Mouse (Mus musculus): ENCODE results near the gene Man1a. TPM values are rescaled to one million over a fixed set of nuclear protein-coding genes. Genes with fewer than 3 reads are reported as not detected.

Gene Man1a
- polyA plus RNA-seq, 1 experiment from 2014 or later: 13.2 TPM

GRCm38 (mm10) chr10:53874191-53874590, 202.2 kb downstream of the Man1a start:
- Histone ChIP-seq H3K27ac (ENCODE audit: low read depth) (no peak overlapping the region), H3K9me3 (ENCODE audit: low read length) (no peaks in the 10 kb centered on the region), H3K4me1 (ENCODE audit: insufficient read depth) (no peaks in the 10 kb centered on the region), H3K4me2 (ENCODE audit: low read depth, low read length) (no peak overlapping the region), H3K4me3 (ENCODE audit: low read depth, low read length) (no peak overlapping the region), H3K9ac (replicated peaks) (no peak overlapping the region), H3K27me3 (ENCODE audit: insufficient read depth, low read length) (no peaks in the 10 kb centered on the region), H3K36me3 (replicated peaks; ENCODE audit: insufficient read depth, low read length) (no peaks in the 10 kb centered on the region)
- TF ChIP-seq EP300 (IDR thresholded peaks at IDR 0.05; ENCODE audit: low read depth) (no peak), CTCF (IDR thresholded peaks at IDR 0.05; ENCODE audit: low read depth) (no peak)
- DNase-seq (no peak), ATAC-seq (no peak)
- WGBS (ENCODE audit: insufficient replicate concordance): 62% methylated on average over 3 of the region's 3 CpGs

- Histone ChIP-seq H3K27ac (ENCODE audit: low read depth) (no peak overlapping the region), H3K9me3 (ENCODE audit: low read length) (no peaks in the 10 kb centered on the region), H3K9ac (replicated peaks) (no peak overlapping the region), H3K4me1 (ENCODE audit: insufficient read depth) (no peaks in the 10 kb centered on the region; the same call in 1 of the 2 replicates), H3K36me3 (replicated peaks; ENCODE audit: insufficient read depth, low read length) (no peaks in the 10 kb centered on the region), H3K4me2 (ENCODE audit: low read depth, low read length) (no peak overlapping the region; the same call in 1 of the 2 replicates), H3K4me3 (ENCODE audit: low read depth, low read length) (no peak overlapping the region), H3K27me3 (ENCODE audit: insufficient read depth, low read length) (no peaks in the 10 kb centered on the region)
- WGBS (ENCODE audit: insufficient replicate concordance): 37% methylated on average over 7 of the region's 7 CpGs
- peak; percentile 77 for TF ChIP-seq CTCF (IDR thresholded peaks at IDR 0.05; ENCODE audit: low read depth)
- TF ChIP-seq EP300 (IDR thresholded peaks at IDR 0.05; ENCODE audit: low read depth): no peak
- peak; percentile 57 for ATAC-seq
- peak; percentile 56 for DNase-seq
Observed at GRCm38 (mm10) chr10:53863486-53864357, 212.7 kb downstream of the Man1a start.

- TF ChIP-seq CTCF (IDR thresholded peaks at IDR 0.05; ENCODE audit: low read depth): no peak
- no peak for TF ChIP-seq EP300 (IDR thresholded peaks at IDR 0.05; ENCODE audit: low read depth)
- Histone ChIP-seq H3K4me3 (ENCODE audit: low read depth, low read length) (no peak overlapping the region), H3K9ac (replicated peaks) (no peak overlapping the region), H3K27ac (ENCODE audit: low read depth) (no peak overlapping the region), H3K9me3 (ENCODE audit: low read length) (no peaks in the 10 kb centered on the region), H3K4me1 (ENCODE audit: insufficient read depth) (no peaks in the 10 kb centered on the region; the same call in 1 of the 2 replicates), H3K36me3 (replicated peaks; ENCODE audit: insufficient read depth, low read length) (no peaks in the 10 kb centered on the region), H3K27me3 (ENCODE audit: insufficient read depth, low read length) (no peaks in the 10 kb centered on the region), H3K4me2 (ENCODE audit: low read depth, low read length) (no peak overlapping the region)
- WGBS (ENCODE audit: insufficient replicate concordance): 20% methylated on average over 1 of the region's 1 CpGs
- no peak for DNase-seq
- no peak for ATAC-seq
Observed at GRCm38 (mm10) chr10:53859879-53860278, 216.5 kb downstream of the Man1a start.

GRCm38 (mm10) chr10:53859224-53859623, 217.2 kb downstream of the Man1a start:
- no peaks in the 10 kb centered on the region for H3K9me3 ChIP-seq (ENCODE audit: low read length)
- DNase-seq: peak; percentile 26
- no peak overlapping the region for H3K4me3 ChIP-seq (ENCODE audit: low read depth, low read length)
- no peak overlapping the region for H3K4me2 ChIP-seq (ENCODE audit: low read depth, low read length)
- TF ChIP-seq EP300 (IDR thresholded peaks at IDR 0.05; ENCODE audit: low read depth): no peak
- peak; percentile 69 for TF ChIP-seq CTCF (IDR thresholded peaks at IDR 0.05; ENCODE audit: low read depth)
- H3K9ac ChIP-seq (replicated peaks): no peak overlapping the region
- WGBS (ENCODE audit: insufficient replicate concordance): 76% methylated on average over 3 of the region's 3 CpGs
- no peaks in the 10 kb centered on the region; the same call in 1 of the 2 replicates for H3K4me1 ChIP-seq (ENCODE audit: insufficient read depth)
- H3K36me3 ChIP-seq (replicated peaks; ENCODE audit: insufficient read depth, low read length): no peaks in the 10 kb centered on the region
- no peak for ATAC-seq
- H3K27ac ChIP-seq (ENCODE audit: low read depth): no peak overlapping the region
- H3K27me3 ChIP-seq (ENCODE audit: insufficient read depth, low read length): no peaks in the 10 kb centered on the region
